Mouse (Mus musculus): ENCODE data around the gene Olfm2. TPM values are rescaled to one million over a fixed set of nuclear protein-coding genes. Genes with fewer than 3 reads are reported as not detected.

The Olfm2 gene
- total and polyA plus RNA-seq, 3 experiments: not detected

GRCm38 (mm10) chr9:20749213-20749612 lies 3.1 kb upstream of the Olfm2 start:
- Histone ChIP-seq H3K4me1 (ENCODE audit: insufficient read depth, low read depth, low read length) (peaks cover 8% of the 10 kb centered on the region), H3K9me3 (replicated peaks) (no peaks in the 10 kb centered on the region), H3K4me3 (ENCODE audit: low read depth, low read length) (no peak overlapping the region), H3K36me3 (replicated peaks) (no peaks in the 10 kb centered on the region), H3K27me3 (ENCODE audit: insufficient read depth, low read length) (peaks cover 36% of the 10 kb centered on the region)
- DNase-seq (ENCODE audit: low spot score) (no peak), ATAC-seq (ENCODE audit: extremely low read depth, insufficient number of reproducible peaks, low FRiP score, poor library complexity, severe bottlenecking) (no peak)
- TF ChIP-seq POLR2AphosphoS5 (IDR thresholded peaks at IDR 0.05; ENCODE audit: insufficient replicate concordance, low read depth, low read length): no peak
- TF ChIP-seq TAL1 (conservative IDR thresholded peaks at IDR 0.05; ENCODE audit: low read depth, low read length): no peak
- TF ChIP-seq GATA1 (IDR thresholded peaks at IDR 0.05; ENCODE audit: borderline replicate concordance, low read length): no peak
- no peak for TF ChIP-seq CTCF (IDR thresholded peaks at IDR 0.05; ENCODE audit: low read depth, low read length)
- TF ChIP-seq GATA2 (IDR thresholded peaks at IDR 0.05; ENCODE audit: borderline replicate concordance, low read depth, low read length): no peak

- DNase-seq (ENCODE audit: low spot score) (no peak), ATAC-seq (ENCODE audit: extremely low read depth, insufficient number of reproducible peaks, low FRiP score, poor library complexity, severe bottlenecking) (no peak)
- H3K36me3 ChIP-seq (replicated peaks): no peaks in the 10 kb centered on the region
- H3K4me1 ChIP-seq (ENCODE audit: insufficient read depth, low read depth, low read length): peaks cover 8% of the 10 kb centered on the region
- H3K9me3 ChIP-seq (replicated peaks): no peaks in the 10 kb centered on the region
- no peak overlapping the region for H3K4me3 ChIP-seq (ENCODE audit: low read depth, low read length)
- TF ChIP-seq GATA1 (IDR thresholded peaks at IDR 0.05; ENCODE audit: borderline replicate concordance, low read length) (no peak), POLR2AphosphoS5 (IDR thresholded peaks at IDR 0.05; ENCODE audit: insufficient replicate concordance, low read depth, low read length) (no peak), TAL1 (conservative IDR thresholded peaks at IDR 0.05; ENCODE audit: low read depth, low read length) (no peak), CTCF (IDR thresholded peaks at IDR 0.05; ENCODE audit: low read depth, low read length) (no peak), GATA2 (IDR thresholded peaks at IDR 0.05; ENCODE audit: borderline replicate concordance, low read depth, low read length) (no peak)
- peaks cover 36% of the 10 kb centered on the region for H3K27me3 ChIP-seq (ENCODE audit: insufficient read depth, low read length)
These were observed 2.4 kb upstream of the Olfm2 start for GRCm38 (mm10) chr9:20748540-20748939.

- Histone ChIP-seq H3K4me1 (ENCODE audit: insufficient read depth, low read depth, low read length) (peaks cover 8% of the 10 kb centered on the region), H3K36me3 (replicated peaks) (no peaks in the 10 kb centered on the region), H3K4me3 (ENCODE audit: low read depth, low read length) (no peak overlapping the region), H3K27me3 (ENCODE audit: insufficient read depth, low read length) (peaks cover 36% of the 10 kb centered on the region), H3K9me3 (replicated peaks) (no peaks in the 10 kb centered on the region)
- no peak for DNase-seq (ENCODE audit: low spot score)
- ATAC-seq (ENCODE audit: extremely low read depth, insufficient number of reproducible peaks, low FRiP score, poor library complexity, severe bottlenecking): no peak
- TF ChIP-seq GATA1 (IDR thresholded peaks at IDR 0.05; ENCODE audit: borderline replicate concordance, low read length): no peak
- no peak for TF ChIP-seq GATA2 (IDR thresholded peaks at IDR 0.05; ENCODE audit: borderline replicate concordance, low read depth, low read length)
- no peak for TF ChIP-seq TAL1 (conservative IDR thresholded peaks at IDR 0.05; ENCODE audit: low read depth, low read length)
- TF ChIP-seq CTCF (IDR thresholded peaks at IDR 0.05; ENCODE audit: low read depth, low read length): no peak
- no peak for TF ChIP-seq POLR2AphosphoS5 (IDR thresholded peaks at IDR 0.05; ENCODE audit: insufficient replicate concordance, low read depth, low read length)
These were observed 1.5 kb upstream of the Olfm2 start for GRCm38 (mm10) chr9:20747682-20748081.

GRCm38 (mm10) chr9:20745129-20745966 lies 801 bp downstream of the Olfm2 start:
- peaks cover 10% of the 10 kb centered on the region for H3K4me1 ChIP-seq (ENCODE audit: insufficient read depth, low read depth, low read length)
- H3K9me3 ChIP-seq (replicated peaks): no peaks in the 10 kb centered on the region
- TF ChIP-seq CTCF (IDR thresholded peaks at IDR 0.05; ENCODE audit: low read depth, low read length) (no peak), POLR2AphosphoS5 (IDR thresholded peaks at IDR 0.05; ENCODE audit: insufficient replicate concordance, low read depth, low read length) (no peak), GATA1 (IDR thresholded peaks at IDR 0.05; ENCODE audit: borderline replicate concordance, low read length) (no peak), GATA2 (IDR thresholded peaks at IDR 0.05; ENCODE audit: borderline replicate concordance, low read depth, low read length) (no peak), TAL1 (conservative IDR thresholded peaks at IDR 0.05; ENCODE audit: low read depth, low read length) (no peak)
- DNase-seq (ENCODE audit: low spot score) (no peak), ATAC-seq (ENCODE audit: extremely low read depth, insufficient number of reproducible peaks, low FRiP score, poor library complexity, severe bottlenecking) (no peak)
- no peak overlapping the region for H3K4me3 ChIP-seq (ENCODE audit: low read depth, low read length)
- peaks cover 33% of the 10 kb centered on the region for H3K27me3 ChIP-seq (ENCODE audit: insufficient read depth, low read length)
- H3K36me3 ChIP-seq (replicated peaks): no peaks in the 10 kb centered on the region

- Histone ChIP-seq H3K4me3 (ENCODE audit: low read depth, low read length) (no peak overlapping the region), H3K9me3 (replicated peaks) (no peaks in the 10 kb centered on the region), H3K27me3 (ENCODE audit: insufficient read depth, low read length) (peaks cover 24% of the 10 kb centered on the region), H3K4me1 (ENCODE audit: insufficient read depth, low read depth, low read length) (peaks cover 12% of the 10 kb centered on the region), H3K36me3 (replicated peaks) (no peaks in the 10 kb centered on the region)
- ATAC-seq (ENCODE audit: extremely low read depth, insufficient number of reproducible peaks, low FRiP score, poor library complexity, severe bottlenecking): no peak
- TF ChIP-seq CTCF (IDR thresholded peaks at IDR 0.05; ENCODE audit: low read depth, low read length) (peak; percentile 46; the same call in 1 of the 2 replicates), POLR2AphosphoS5 (IDR thresholded peaks at IDR 0.05; ENCODE audit: insufficient replicate concordance, low read depth, low read length) (no peak)
- DNase-seq (ENCODE audit: low spot score): no peak
These were observed 2.0 kb downstream of the Olfm2 start for GRCm38 (mm10) chr9:20743946-20744738.

- TF ChIP-seq TAL1 (conservative IDR thresholded peaks at IDR 0.05; ENCODE audit: low read depth, low read length) (no peak), CTCF (IDR thresholded peaks at IDR 0.05; ENCODE audit: low read depth, low read length) (peak; percentile 95)
- peak; percentile 54 for ATAC-seq (ENCODE audit: extremely low read depth, insufficient number of reproducible peaks, low FRiP score, poor library complexity, severe bottlenecking)
- H3K4me3 ChIP-seq (ENCODE audit: low read depth, low read length): no peak overlapping the region; the same call in 1 of the 2 replicates
- peaks cover 5% of the 10 kb centered on the region for H3K4me1 ChIP-seq (ENCODE audit: insufficient read depth, low read depth, low read length)
- DNase-seq (ENCODE audit: low spot score): peak; percentile 40
- no peaks in the 10 kb centered on the region for H3K9me3 ChIP-seq (replicated peaks)
- peaks cover 10% of the 10 kb centered on the region for H3K27me3 ChIP-seq (ENCODE audit: insufficient read depth, low read length)
- H3K36me3 ChIP-seq (replicated peaks): no peaks in the 10 kb centered on the region
These were observed 5.7 kb downstream of the Olfm2 start for GRCm38 (mm10) chr9:20740407-20740806.

Measured in G1E (cell line).